Mouse (Mus musculus) spleen, adult 18-20 months (tissue): Measurements from ENCODE around the gene Dst.
A peak's percentile ranks its signal among the peaks of the same experiment; 100 is the strongest.

Experiments used
- DNase-seq, 2 experiments: peaks; one replicate each; pipeline ENCODE4 v3.0.0; 2022; ENCODE audit warnings: mixed read lengths in 2 of 2

Dst gene

GRCm38 (mm10) chr1:33908191-33908962 lies at the start of gene Dst:
TSS of gene Dst (plus strand) at chr1:33908225.
- no peak for DNase-seq

- no peak for DNase-seq
These were observed 39.0 kb upstream of the Dst start for GRCm38 (mm10) chr1:33869031-33869430.

GRCm38 (mm10) chr1:33869437-33869836 lies 38.6 kb upstream of the Dst start:
- no peak for DNase-seq

- no peak for DNase-seq
These were observed 34.5 kb upstream of the Dst start for GRCm38 (mm10) chr1:33873561-33873960.

- no peak for DNase-seq
These were observed 32.3 kb upstream of the Dst start for GRCm38 (mm10) chr1:33875691-33876090.

GRCm38 (mm10) chr1:33876416-33876815 lies 31.6 kb upstream of the Dst start:
- no peak for DNase-seq

GRCm38 (mm10) chr1:33878170-33878569 lies 29.9 kb upstream of the Dst start:
- DNase-seq, result no peak

- DNase-seq, result peak; percentile 33 to 43
These were observed 24.8 kb upstream of the Dst start for GRCm38 (mm10) chr1:33883102-33883839.

GRCm38 (mm10) chr1:33892784-33893183 lies 15.2 kb upstream of the Dst start:
- DNase-seq, result peak in 1 of 2 experiments; percentile 25

GRCm38 (mm10) chr1:33896116-33896515 lies 11.9 kb upstream of the Dst start:
- no peak for DNase-seq

GRCm38 (mm10) chr1:33896666-33897065 lies 11.4 kb upstream of the Dst start:
- DNase-seq, result no peak

- no peak for DNase-seq
These were observed 10.6 kb upstream of the Dst start for GRCm38 (mm10) chr1:33897426-33897825.

GRCm38 (mm10) chr1:33898373-33898772 lies 9.7 kb upstream of the Dst start:
- no peak for DNase-seq

GRCm38 (mm10) chr1:33900175-33900574 lies 7.8 kb upstream of the Dst start:
- no peak for DNase-seq

GRCm38 (mm10) chr1:33903587-33903986 lies 4.4 kb upstream of the Dst start:
- DNase-seq, result no peak

- no peak for DNase-seq
These were observed 1.8 kb upstream of the Dst start for GRCm38 (mm10) chr1:33906216-33906615.

GRCm38 (mm10) chr1:33906927-33907326 lies 1.1 kb upstream of the Dst start:
- no peak for DNase-seq

- peak in 1 of 2 experiments; percentile 40 for DNase-seq
These were observed 419 bp upstream of the Dst start, which contains the start of gene Bend6 for GRCm38 (mm10) chr1:33907421-33908190. TSS of gene Bend6 (minus strand) at chr1:33907816.

GRCm38 (mm10) chr1:33911589-33911988 lies 3.6 kb downstream of the Dst start:
- DNase-seq, result no peak

GRCm38 (mm10) chr1:33916554-33916953 lies 8.5 kb downstream of the Dst start:
- DNase-seq, result no peak

- no peak for DNase-seq
These were observed 14.9 kb downstream of the Dst start for GRCm38 (mm10) chr1:33922975-33923374.

- no peak for DNase-seq
These were observed 17.3 kb downstream of the Dst start for GRCm38 (mm10) chr1:33925283-33925682.

GRCm38 (mm10) chr1:33927466-33927865 lies 19.4 kb downstream of the Dst start:
- no peak for DNase-seq
